Comparison of ENCODE assay signal across 9 mouse cellular contexts in genomic region chr4:41638186-41638731, GRCm38 (mm10). TPM values are rescaled to one million over a fixed set of nuclear protein-coding genes. Genes with fewer than 3 reads are reported as not detected.
DNase-seq lines count a peak whose midpoint lies in the region; ATAC-seq and TF ChIP-seq lines count a peak whose summit lies in the region.
"Had no signal": no experiment of that assay in that cellular context is flagged by ENCODE, and none has a peak within 500 bp of the region (broad histone marks: within the 10 kb centered on the region; RNA-seq: fewer than 3 reads in every experiment).

No protein-coding gene starts in this region.

- H3K36me3 ChIP-seq in forebrain, postnatal 0 days (ENCODE audit: insufficient read depth) = no peaks in the 10 kb centered on the region; the same call in 1 of the 2 replicates
- H3K36me3 ChIP-seq in midbrain, embryonic 10.5 days = peaks cover 20% of the 10 kb centered on the region
- H3K36me3 ChIP-seq in stomach, embryonic 16.5 days (ENCODE audit: control insufficient read depth, insufficient read depth, low read length) = no peaks in the 10 kb centered on the region

- H3K9ac ChIP-seq in forebrain, postnatal 0 days = peak overlapping the region; percentile 77
- H3K9ac ChIP-seq in stomach, embryonic 16.5 days (ENCODE audit: low read length) = no peak overlapping the region

- H3K9me3 ChIP-seq in forebrain, postnatal 0 days (ENCODE audit: low read length) = no peaks in the 10 kb centered on the region
- no peaks in the 10 kb centered on the region for H3K9me3 ChIP-seq in midbrain, embryonic 10.5 days (replicated peaks)
- no peaks in the 10 kb centered on the region for H3K9me3 ChIP-seq in stomach, embryonic 16.5 days (replicated peaks; ENCODE audit: control insufficient read depth, low read length)

- no peak for ATAC-seq in forebrain, postnatal 0 days
- ATAC-seq in stomach, embryonic 16.5 days (ENCODE audit: insufficient read depth, low FRiP score) = no peak

- no peak for DNase-seq in left cerebral cortex, adult 2 months (ENCODE audit: extremely low spot score in 1 of 2, low spot score in 2 of 2)
- DNase-seq in left cerebral cortex, postnatal 25 days (ENCODE audit: low spot score in 2 of 2) = no peak
- no peak for DNase-seq in forebrain, postnatal 0 days
- no peak for DNase-seq in midbrain, embryonic 10.5 days (ENCODE audit: low spot score)
- no peak for DNase-seq in ovary, adult 18-20 months (ENCODE audit: low spot score)
- DNase-seq in frontal cortex, postnatal 25 days (ENCODE audit: low spot score in 2 of 2) = no peak
- DNase-seq: kidney, postnatal 14 days; lung, postnatal 10 days had no signal

- H3K4me3 ChIP-seq in left cerebral cortex, adult 2 months = peak overlapping the region; percentile 74; the same call in 1 of the 2 replicates
- peak overlapping the region; percentile 57; the same call in 1 of the 2 replicates for H3K4me3 ChIP-seq in forebrain, postnatal 0 days (ENCODE audit: low read depth, low read length)
- peak overlapping the region; percentile 82 for H3K4me3 ChIP-seq in midbrain, embryonic 10.5 days
- H3K4me3 ChIP-seq in stomach, embryonic 16.5 days (replicated peaks; ENCODE audit: low read length) = no peak overlapping the region

- no peaks in the 10 kb centered on the region for H3K27me3 ChIP-seq in forebrain, postnatal 0 days (ENCODE audit: insufficient read depth, low read length)
- H3K27me3 ChIP-seq in midbrain, embryonic 10.5 days (ENCODE audit: low read depth, poor library complexity, severe bottlenecking) = peaks cover 55% of the 10 kb centered on the region
- no peaks in the 10 kb centered on the region for H3K27me3 ChIP-seq in stomach, embryonic 16.5 days (ENCODE audit: control insufficient read depth, insufficient read depth, low read length)

- intact Hi-C loops in left cerebral cortex, adult 2 months (cut with DNase I) = no loop called here
- intact Hi-C loops in left cerebral cortex, postnatal 25 days (cut with DNase I) = no loop called here

- H3K4me1 ChIP-seq in forebrain, postnatal 0 days (ENCODE audit: insufficient read depth) = peaks cover 12% of the 10 kb centered on the region
- peaks cover 73% of the 10 kb centered on the region for H3K4me1 ChIP-seq in midbrain, embryonic 10.5 days
- H3K4me1 ChIP-seq in stomach, embryonic 16.5 days (ENCODE audit: control insufficient read depth, insufficient read depth, low read length) = peaks cover 15% of the 10 kb centered on the region; the same call in 1 of the 2 replicates

- no peak for TF ChIP-seq CTCF in left cerebral cortex, adult 2 months (IDR thresholded peaks at IDR 0.05)
- no peak for TF ChIP-seq CTCF in forebrain, postnatal 0 days (IDR thresholded peaks at IDR 0.05; ENCODE audit: low read depth)

- H3K27ac ChIP-seq in left cerebral cortex, adult 2 months = no peak overlapping the region; the same call in 1 of the 2 replicates
- H3K27ac ChIP-seq in forebrain, postnatal 0 days (ENCODE audit: low read depth, low read length) = no peak overlapping the region
- H3K27ac ChIP-seq in midbrain, embryonic 10.5 days (replicated peaks) = 0 out of 2 replicates have a peak overlapping the region, but pooled peaks have one; percentile 9
- no peak overlapping the region for H3K27ac ChIP-seq in stomach, embryonic 16.5 days (ENCODE audit: low read length)

- 91% methylated on average over 10 of the region's 10 CpGs for WGBS in forebrain, postnatal 0 days
- WGBS in midbrain, embryonic 10.5 days = 95% methylated on average over 10 of the region's 10 CpGs
- WGBS in stomach, embryonic 16.5 days = 89% methylated on average over 10 of the region's 10 CpGs

- H3K4me2 ChIP-seq in forebrain, postnatal 0 days (ENCODE audit: low read depth) = peak overlapping the region; percentile 73
- H3K4me2 ChIP-seq in stomach, embryonic 16.5 days (ENCODE audit: low read depth, low read length) = 0 out of 2 replicates have a peak overlapping the region, but pooled peaks have one; percentile 79

RNA-seq across cellular contexts. Expression of gene Enho, which starts 1.9 kb away (rescaled TPM):
- 10 to 100 TPM; 58.0 to 63.3 TPM for total RNA-seq in left cerebral cortex, adult 2 months (2021)
- 10 to 100 TPM; 54.4 to 63.0 TPM for total RNA-seq in left cerebral cortex, postnatal 25 days (2021)
- 106 and 130 TPM in 2 replicates for total RNA-seq in forebrain, postnatal 0 days (2014; rRNA removed)
- 117 and 122 TPM in 2 replicates for polyA plus RNA-seq in forebrain, postnatal 0 days (2015; fragmentation: Nextera tagmentation; extraction: Ambion mirVana)
- 23.2 and 31.4 TPM in 2 replicates for polyA plus RNA-seq in midbrain, embryonic 10.5 days (2016; fragmentation: Nextera tagmentation; extraction: Ambion mirVana)
- polyA plus RNA-seq in stomach, embryonic 16.5 days (2015; fragmentation: Nextera tagmentation; extraction: Ambion mirVana) = 22.8 and 23.0 TPM in 2 replicates

RNA-seq across cellular contexts. Expression of gene Cntfr, which starts 58.6 kb away (rescaled TPM):
- 100 to 1,000 TPM; 120 to 127 TPM for total RNA-seq in left cerebral cortex, adult 2 months (2021)
- 100 to 1,000 TPM in 1 of 2 experiments, 10 to 100 TPM in 1; 98.9 to 109 TPM for total RNA-seq in left cerebral cortex, postnatal 25 days (2021)
- total RNA-seq in forebrain, postnatal 0 days (2014; rRNA removed) = 24.7 and 25.9 TPM in 2 replicates
- polyA plus RNA-seq in forebrain, postnatal 0 days (2015; fragmentation: Nextera tagmentation; extraction: Ambion mirVana) = 13.6 and 14.2 TPM in 2 replicates
- polyA plus RNA-seq in midbrain, embryonic 10.5 days (2016; fragmentation: Nextera tagmentation; extraction: Ambion mirVana) = 27.1 and 35.8 TPM in 2 replicates
- polyA plus RNA-seq in stomach, embryonic 16.5 days (2015; fragmentation: Nextera tagmentation; extraction: Ambion mirVana) = 10.1 and 10.5 TPM in 2 replicates
